Mouse (Mus musculus) cerebellum, postnatal 36 days (tissue): ENCODE data around the gene Atxn1.

Source experiments
- DNase-seq, 2 experiments: peaks; one replicate each; pipeline ENCODE4 v3.0.0; 2021 to 2022; ENCODE audit warnings: mixed read lengths in 2 of 2

Atxn1 gene

DNA sequence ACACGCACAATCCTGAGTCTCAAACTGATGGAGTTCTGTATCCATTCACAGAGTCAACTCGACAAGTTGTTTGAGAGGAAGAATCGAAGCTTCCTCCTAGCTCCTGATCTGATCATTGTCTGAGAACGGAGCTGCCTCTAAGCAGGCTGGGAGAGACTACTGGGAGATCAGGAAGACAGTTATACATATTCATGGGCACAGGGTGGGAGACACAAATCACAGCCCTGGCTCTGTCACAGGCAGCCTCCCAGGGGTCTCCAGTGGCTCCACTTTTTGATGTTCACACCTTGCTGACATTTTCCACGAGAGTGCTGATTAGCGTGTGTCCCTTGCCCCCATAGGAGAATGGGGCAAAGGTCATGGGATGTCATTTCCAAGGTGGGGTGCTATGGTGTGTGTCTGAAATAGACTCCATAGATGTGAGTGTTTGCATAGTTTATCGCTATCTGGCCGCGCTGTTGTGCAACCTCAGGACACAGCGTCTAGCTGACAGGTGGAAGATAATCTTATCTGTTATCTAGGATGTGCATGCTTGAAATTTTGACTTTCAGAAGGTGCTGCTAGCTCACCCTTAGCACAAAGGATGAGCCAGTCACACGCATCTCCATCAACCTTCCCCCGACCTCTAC, 105.6 kb downstream of the Atxn1 start:
- DNase-seq, result no peak

DNA sequence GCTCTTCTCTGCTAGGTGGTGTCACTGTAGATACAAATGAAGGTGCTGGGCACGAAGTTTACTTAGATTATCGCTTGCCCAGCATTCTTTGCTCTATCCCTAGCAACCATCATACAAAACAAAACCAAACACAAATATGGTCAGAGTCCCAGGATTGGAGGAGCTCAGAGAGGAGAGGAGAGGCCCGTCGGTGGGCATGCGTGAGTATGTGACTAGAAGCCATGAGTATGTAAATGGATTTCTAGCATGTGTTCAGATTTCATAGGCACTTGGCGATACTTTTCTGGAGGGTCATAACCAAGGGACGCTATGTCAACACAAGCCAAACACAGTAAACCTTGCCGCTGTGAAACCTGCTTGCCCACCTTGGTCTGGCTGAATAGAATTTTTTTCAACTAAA, 107.4 kb downstream of the Atxn1 start:
- no peak for DNase-seq

DNA sequence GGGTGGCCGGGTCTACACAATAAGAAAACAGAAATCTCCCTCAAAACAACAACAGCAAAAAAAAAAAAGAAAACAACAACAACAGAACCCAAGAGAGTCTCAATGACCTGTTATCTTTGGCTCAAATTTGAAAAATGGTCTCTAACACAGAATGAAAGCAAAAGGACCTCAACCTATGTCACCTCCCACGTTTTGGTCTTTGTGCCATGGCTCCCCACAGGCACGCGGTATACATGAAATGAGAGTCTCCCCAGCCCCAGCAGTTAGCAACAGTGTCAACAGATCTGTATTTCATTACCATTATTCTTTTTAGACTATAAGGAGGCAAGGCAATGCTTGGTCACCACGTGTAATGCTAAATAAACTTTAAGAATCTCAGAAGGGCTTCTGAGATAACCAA, 110.3 kb downstream of the Atxn1 start:
- no peak for DNase-seq

DNA sequence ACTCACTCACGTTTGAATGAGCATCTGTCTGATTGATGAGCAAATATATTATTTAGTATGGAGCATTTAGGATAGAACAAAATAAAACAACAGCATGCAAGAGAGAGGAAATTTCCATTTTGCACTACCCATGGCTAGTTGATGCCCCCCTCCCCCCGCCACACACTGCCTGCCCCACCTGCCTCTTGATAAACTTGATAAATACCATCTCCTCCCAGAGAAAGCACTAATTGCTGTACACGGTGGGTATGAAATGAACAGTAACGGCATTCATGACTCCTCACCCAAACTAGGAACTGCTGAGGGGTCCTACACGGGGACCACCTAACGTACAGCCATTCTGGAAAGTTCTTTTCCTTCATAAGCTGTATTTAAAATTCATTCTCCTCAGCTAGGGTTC, 111.1 kb downstream of the Atxn1 start:
- no peak for DNase-seq

DNA sequence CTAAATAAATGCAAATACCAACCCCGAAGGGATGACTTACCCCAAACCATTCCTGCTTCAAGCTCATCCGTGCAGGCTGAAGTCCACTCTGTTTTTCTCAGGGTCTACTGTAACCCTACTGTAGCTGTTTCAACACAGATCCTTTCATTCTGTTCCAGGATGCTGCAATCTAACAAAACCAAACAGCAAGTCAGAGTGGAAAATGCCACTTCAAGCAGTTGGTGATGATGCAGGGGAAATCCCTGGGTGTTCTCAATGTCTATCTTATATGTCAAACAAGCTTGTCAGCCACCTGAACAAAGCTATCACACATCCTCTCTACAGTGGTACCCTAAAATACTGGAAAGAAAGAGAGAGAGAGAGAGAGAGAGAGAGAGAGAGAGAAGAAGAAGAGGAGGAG, 112.5 kb downstream of the Atxn1 start:
- DNase-seq, result no peak

DNA sequence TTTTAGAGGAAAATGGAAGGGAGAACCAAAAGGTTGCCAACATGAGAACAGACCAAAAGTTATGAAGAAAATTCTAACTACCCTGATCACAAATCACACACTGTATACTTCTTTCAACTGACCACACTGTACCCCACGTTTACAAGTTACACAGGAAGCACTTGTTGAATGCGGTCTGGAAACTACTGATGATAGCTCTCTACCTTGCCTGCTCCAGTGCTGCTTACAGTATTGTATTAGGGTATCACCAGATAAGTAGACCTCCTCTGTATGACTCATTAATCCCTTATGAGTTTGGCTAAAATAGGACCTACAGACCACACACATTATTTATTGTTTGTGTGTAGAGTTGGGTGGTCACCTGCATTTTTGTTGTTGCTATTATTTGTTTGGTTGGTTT, 113.1 kb downstream of the Atxn1 start:
- DNase-seq, result no peak

DNA sequence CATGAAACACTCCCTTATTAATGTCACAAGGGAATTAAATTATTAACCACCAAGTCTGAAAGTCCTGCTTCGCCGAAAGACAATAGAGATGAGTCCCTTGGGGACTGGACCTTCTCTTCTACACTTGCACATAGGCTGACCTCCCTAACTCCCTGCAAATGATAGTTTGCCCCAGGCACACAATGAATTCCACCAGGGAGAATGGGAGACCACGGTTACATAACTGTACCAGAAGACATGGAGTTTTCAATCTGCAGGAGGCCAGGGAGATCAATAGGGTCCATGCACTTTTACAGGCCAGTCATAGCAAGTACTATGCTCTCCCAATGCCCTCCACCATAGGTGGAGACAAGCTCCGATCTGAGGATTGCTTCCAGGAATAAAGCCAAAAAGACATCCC, 113.7 kb downstream of the Atxn1 start:
- no peak for DNase-seq

DNA sequence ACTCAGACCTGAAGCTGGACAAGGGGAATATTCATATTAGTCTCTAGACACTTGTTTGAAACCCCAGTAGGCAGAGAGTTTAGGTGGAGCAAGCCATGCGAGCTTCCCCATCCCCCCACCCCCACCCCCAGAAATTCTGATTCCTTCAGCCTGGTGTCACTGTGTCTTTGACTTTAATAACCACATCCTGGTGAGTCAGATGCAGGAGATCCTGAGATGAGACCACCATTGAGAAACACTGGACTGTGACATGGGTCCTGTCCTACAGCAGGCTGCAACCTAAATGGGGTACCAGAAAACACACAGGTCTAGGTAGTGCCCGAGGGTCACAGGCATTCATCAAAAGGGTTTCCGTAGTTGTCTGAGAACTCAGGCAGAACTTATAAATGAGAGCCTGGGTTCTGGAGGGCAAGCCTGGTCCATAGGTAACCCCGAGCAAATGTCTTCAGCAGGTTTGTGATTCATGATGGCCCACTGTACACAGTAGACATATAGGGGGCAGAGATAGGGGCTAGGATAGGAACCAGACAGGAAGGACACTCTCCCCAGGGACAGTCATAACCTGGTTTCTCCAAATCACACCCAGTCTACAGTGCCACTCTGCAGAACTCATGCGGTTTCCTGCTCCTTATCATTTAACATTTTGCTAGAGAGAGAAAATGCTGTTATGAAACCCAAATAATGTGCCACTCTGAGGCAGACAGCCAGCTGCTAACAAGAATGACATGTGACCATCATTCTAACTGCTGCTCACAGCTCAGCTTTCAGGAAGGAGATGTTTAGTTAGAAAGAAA, 114.4 kb downstream of the Atxn1 start:
- no peak for DNase-seq

DNA sequence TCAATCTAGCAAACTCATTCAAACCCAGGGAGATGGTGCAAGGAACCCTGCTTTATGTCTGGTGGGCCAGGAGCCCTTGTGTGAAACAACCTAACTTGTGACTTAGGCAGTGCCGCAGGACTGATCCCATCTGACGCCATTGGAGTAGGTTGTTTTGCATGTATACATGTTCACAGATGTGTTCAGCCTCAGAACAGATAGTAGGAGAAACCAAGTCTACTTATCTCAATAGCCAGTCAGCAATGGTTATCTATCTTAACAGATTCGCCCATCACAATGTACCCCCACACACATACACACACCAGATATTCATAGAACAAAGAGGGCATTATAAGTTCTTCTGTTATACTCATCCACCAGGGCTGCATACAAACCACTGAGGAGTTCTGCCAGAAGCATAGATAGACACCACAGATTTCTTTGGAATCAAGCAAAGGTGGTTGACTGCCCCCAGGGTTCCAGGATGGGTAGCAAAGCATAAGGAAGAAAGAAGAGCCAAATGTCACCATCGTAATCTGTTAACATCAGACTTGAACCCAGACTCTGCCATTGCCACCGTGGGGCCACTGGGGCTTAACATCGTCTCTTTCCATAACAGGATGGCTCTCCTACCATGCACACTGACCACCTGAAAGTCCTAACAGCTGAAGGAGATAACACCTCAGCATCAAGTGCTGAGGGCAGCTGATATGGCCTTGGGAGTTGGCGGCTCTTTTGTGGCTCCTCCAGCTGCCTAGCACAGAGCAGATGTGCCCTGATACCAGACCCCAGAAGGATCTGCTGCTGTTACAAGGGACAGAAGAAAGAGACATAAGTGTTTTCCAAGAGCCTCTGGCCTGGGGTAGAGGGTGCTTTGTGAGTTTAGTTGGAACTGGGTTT, 115.4 kb downstream of the Atxn1 start:
- no peak for DNase-seq

DNA sequence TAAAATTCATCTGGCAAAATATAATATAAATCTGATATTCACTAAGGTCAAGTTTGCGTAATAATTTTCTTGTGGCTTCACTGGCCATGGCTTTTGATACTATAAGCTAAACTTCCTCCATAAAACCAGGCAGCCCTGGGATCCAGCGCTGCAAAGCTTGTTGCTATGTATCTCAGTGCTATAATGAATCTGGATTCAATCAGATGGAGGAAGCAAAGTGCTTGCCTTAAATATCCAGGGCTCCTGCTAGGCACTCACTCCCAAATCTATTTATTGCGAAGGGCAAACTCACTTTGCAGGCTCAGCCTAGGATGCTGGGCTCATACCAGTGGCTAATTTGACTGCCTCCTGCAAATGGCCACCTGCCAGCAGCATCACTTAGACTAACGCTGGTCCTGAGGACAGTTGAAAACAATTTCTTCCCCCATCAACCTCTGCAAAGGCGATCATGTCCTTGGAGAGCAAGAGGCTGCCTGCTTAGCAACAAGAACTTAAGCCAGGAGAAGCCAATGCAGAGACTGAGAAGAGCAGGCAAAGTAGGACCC, 122.2 kb downstream of the Atxn1 start:
- DNase-seq, result peak; percentile 15 to 22

DNA sequence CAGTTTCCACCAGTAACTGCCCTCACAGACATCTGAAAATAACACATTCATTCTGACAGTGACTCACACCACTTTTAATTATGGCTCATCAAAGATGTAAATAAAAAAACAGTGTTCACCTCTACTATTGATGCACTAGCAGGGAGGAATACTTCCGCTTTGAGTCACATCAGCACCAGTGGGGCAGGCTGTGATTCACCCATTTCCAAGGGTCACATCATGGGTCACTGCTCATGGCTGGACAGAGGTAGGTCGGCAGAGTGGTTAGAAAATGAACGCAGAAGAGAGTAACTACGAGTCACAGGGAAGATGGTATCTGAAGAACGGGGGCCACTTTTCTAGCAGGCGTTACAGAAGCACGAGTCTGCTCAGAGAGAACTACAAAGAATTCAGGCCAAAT, 124.9 kb downstream of the Atxn1 start:
- DNase-seq, result no peak

DNA sequence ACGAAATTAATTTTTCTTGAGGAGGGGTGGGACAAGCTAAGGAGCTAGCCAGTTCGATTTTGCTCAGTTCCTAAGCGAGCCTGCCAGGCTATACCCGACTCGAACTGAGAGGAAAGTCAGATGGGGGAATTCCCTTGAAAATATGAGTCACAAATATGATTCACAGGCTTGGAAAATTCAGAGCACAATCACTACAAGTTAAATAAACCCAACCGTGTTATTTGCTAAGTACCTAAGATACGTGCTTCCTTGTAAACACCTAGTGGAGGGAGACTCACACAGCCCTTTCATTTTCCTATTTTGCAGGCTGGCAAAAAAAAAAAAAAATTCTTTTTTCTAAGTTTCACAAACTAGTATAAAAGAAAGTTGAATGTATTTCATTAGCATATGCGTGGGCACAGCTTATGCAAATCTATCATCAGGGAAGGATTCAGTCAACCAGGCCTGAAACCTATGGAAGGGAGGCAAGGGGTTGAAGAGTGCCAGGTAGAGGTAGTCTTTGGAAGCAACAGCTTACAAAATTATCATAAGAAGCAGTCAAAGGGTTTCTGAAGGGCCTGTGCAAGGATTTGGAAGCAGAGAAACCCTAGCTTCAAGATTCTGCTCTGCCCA, 127.1 kb downstream of the Atxn1 start:
- no peak for DNase-seq

DNA sequence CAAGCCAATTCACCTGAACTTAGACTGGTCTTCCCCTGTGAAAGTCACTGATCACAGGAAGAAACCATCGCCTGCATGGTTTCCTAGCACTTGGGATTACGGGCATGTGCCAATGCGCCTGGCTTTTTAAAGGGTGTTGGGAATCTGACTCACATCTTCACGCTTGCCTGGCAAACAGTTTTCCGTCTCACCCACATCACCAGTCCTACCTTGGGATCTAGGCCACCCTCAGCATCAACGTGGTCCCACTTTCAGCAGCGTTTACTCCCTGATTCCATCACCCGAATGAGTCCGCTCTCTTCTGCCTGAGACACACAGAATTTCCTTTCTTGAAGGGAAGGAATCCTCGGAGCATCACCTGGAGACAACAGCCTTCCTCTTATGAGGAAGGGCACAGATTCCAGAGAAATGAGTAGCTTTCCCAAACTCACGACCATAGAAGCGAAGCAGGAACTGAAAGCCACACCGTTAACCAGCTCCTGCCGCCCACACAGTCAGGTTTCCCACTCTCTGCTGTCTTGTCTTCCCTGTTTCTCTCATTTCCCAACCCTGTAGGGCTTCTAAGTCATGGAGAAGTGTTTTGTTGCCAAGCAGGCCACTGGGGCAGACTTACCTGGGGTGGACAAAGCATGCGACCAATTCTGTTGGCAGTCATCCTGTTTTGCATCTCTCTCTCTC, 128.3 kb downstream of the Atxn1 start:
- DNase-seq, result no peak

DNA sequence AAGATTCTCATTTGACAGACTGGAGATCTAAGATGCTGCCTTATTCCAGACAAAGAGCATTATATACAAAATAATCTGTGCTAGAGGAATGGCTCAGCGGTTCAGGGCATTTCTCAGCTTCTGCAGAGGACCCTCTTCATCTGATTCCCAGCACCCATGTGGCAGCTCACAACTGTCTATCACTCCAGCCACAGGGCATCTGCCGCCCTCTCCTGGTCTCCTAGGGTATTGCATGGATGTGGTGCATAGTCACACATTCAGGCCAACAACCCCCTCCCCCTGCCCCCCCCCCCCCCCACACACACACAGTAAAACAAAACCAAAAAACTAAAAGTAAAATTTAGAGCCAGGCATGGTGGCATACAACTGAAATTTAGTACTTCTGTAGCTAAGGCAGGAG, 130.5 kb downstream of the Atxn1 start:
- no peak for DNase-seq

DNA sequence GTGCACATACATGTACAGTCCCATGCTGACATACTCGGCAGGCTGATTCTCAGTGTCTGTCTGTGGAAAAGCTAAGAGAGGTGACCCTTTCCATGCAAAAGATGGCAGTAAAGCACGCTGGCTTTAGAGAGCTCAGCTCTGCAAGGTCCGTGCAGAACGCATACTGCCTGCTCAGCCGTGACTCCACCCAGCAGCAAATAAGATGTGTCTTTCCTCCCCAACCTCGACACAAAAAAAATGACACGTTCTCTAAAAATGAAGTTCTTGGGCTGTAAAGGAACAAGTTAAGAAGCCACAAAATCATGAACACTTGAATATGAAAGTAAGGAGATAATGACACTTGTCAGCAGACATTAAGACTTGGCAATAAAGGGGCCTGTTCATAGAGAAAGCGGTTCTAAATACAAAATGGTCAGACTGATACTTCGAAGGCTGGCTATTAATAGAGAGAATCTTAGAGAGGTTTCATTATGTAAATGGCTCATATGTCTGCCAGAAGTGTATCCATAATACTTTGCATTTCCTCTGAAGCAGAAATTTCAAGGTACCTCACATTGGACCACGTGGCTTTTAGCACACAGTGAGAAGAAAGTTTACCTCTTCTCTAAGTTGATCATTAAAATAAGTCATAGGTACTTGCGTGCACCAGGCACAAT, 132.0 kb downstream of the Atxn1 start:
- DNase-seq, result no peak

DNA sequence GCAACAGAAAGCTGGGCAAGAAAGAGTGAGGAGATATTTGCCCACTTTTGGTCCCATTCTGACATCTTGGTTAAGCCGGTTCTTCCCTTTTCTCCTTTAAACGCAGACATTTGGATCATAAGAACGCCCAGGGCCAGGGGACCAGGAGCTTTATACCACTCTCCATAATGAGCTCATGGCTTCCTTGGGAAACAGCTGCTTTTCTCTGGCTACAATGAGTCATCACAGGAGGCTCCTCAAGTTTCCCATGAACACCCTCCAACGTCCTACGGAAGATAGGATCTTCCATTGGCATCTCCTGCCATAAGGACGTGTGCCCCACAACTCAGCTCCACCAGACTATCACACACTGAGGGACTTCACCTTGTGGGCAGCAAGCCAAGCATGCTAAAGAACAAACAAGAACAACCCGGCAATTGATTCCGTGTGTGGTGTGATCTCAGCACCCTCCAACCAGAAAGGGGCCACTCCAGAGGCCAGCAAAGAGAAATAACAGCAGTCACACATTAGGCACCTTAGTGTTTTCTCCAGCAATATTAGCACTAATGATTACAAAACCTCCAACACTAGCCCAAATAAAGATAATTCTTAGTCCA, 135.4 kb downstream of the Atxn1 start:
- no peak for DNase-seq

DNA sequence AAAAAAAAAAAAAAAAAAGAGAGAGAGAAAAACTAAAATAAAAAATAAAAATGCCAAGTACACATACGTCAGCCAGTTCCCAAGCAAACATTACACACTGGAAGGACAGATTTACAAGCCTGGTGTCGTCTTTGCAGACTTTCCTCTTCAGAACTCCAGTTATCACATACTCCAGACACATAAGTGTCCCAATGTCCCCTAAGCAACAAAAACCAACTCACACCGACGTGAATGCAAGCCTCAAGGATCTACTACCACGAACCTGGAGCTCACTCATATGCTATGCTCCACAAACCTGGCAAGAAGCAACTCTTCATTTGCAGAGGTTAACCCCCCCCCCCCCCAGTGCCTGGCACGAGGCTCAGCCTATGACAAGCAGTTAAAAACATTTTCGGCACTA, 136.8 kb downstream of the Atxn1 start:
- no peak for DNase-seq

DNA sequence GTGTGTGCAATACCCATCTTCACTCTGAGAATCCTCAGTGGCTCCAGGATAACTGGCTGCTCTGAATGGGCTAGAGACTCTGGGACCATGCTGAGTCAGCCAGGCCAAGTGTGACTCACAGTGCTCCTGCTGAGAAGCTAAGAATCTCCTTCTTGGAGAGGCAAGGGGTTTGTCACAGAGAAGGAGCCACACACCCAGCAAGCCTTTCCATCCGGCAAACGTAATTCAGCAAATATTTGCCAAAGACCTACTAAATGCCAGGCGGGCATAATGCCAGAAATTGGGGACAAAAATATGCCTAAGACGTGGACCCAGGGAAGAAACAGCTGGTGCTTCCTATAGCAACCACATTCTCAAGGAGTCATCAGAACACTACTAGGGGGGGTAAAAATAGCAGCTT, 137.2 kb downstream of the Atxn1 start:
- peak; percentile 55 to 79 for DNase-seq

DNA sequence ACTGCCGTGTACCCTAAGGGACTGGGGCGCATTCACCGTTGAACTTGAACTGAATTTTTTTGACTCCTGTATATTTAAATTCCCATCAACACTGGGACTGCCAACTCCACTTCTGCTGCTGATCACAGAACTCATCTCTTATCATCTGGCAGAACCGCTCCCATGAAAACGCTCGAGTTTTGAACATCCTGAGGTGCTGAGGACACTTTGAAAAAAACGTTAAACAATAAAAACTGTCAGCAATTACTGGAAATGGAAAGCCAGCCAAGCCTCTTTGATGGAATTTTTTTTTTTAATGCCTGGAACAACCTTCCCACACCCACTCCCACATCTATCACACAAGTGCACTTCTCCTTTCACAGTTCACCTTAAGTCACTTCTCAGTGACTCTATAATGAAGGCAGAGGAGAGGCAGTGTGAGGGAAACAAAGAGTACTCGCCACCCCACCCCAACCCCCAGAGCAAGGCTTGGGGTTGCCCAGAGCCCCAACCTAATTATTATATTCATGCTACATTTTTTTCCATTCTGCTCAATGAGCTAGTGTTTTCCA, 137.7 kb downstream of the Atxn1 start:
- no peak for DNase-seq

DNA sequence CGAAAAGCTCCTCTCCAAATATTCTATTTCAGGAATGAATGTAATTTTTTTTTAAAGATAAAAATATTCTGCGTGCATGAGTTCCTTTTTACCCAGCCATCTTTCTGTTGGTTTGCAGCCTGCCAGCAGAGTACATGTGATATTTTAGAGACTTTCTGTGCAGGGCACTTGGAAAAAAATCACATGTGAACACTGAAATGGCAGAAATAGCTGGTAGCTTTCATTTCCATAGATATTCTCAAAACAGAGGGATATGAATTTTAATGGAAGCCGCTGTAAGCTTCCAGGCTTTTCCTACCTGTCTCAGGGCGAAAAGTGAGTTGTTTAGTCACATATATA, 142.3 kb downstream of the Atxn1 start:
- DNase-seq, result no peak
